Mouse (Mus musculus): ENCODE data around the gene Tnk2. TPM values are rescaled to one million over a fixed set of nuclear protein-coding genes. Genes with fewer than 3 reads are reported as not detected.

Tnk2 gene
- 10 to 100 TPM; 84.7 to 99.6 TPM for total RNA-seq (2021)

GRCm38 (mm10) chr16:32643661-32644061, at the start of gene Tnk2:
TSS of gene Tnk2 (plus strand) at chr16:32643874.
- intact Hi-C loops (cut with DNase I), result no loop called here
- peak; percentile 91 for DNase-seq

DNA sequence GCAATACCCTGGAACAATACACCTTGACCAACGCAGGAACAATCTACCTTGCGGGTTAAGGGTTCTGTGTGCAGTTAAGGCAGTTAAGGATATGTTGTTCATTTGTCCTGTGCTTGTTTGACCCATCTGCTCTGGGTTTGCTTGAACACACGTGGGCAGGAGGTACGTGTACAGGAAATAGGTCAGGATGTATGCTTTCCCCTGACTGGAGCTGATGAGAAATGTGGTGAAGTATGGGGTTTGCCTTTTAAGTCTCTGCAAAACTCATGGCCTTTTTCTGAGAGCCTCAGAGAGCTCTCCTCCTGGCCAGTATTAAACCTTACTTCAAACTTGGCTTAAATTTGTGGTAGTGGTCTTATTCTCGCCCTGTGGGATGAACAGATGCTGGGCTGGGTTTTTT, 49.8 kb upstream of the Tnk2 start:
- intact Hi-C loops (cut with DNase I), result no loop called here
- DNase-seq, result no peak

GRCm38 (mm10) chr16:32594701-32595100, 49.0 kb upstream of the Tnk2 start:
- intact Hi-C loops (cut with DNase I), result no loop called here
- no peak for DNase-seq

DNA sequence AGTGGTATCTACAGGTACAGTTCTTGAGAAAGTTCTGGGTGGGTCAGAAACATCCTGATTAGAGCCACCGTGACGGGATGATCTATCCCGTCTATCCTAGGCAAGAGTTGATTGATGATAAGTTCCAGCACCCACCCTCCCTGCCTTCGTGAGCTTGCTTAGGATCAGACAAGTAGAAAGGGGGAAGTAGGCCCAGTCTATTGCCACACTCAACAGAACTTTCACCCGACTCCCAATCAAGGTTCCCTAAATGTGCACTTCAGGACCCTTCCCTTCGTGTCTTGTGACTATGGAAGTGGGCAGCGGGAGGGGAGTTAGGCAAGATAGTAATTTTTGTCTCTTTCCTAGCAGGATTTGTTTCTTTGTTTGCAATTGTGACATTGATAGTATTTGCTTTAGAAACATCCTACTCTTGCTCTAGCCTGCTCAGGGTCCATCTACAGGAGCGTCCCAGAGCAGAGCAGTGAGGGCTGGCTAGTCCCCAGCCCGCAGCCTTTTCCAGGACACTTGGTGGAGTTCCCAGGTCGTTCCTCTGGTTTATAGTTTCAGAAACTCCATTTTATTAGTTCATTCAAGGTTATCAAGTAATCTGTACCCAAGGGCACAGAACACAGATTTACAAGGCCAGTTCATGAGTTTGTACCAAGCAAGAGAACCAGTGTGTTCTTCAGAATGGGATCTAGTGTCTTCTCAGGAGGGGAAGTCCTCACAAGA, 48.4 kb upstream of the Tnk2 start:
- DNase-seq, result no peak
- intact Hi-C loops (cut with DNase I), result no loop called here

DNA sequence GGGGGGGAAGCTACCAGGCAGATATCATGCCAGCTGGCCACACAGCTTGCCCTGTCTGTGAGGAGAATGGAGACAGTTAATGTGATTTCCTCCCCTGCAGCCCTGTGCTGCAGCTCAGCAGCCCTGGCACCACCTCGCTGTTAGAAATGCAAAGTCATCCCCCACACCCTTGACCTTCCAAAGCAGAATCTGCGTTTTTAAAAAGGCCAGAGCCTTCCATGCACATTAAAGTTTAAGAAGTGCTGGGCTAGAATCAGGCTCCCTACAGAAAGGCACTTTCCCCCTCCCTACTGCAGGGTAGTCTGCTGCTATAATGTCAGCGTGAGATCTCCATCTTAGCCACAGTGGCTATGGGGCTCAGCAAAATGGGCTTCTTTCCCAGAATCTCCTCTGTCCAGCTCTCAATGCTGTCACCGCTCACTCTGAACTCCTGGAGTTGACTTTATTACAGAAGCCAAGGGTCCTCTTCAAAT, 45.7 kb upstream of the Tnk2 start:
- intact Hi-C loops (cut with DNase I), result no loop called here
- peak; percentile 66 for DNase-seq

DNA sequence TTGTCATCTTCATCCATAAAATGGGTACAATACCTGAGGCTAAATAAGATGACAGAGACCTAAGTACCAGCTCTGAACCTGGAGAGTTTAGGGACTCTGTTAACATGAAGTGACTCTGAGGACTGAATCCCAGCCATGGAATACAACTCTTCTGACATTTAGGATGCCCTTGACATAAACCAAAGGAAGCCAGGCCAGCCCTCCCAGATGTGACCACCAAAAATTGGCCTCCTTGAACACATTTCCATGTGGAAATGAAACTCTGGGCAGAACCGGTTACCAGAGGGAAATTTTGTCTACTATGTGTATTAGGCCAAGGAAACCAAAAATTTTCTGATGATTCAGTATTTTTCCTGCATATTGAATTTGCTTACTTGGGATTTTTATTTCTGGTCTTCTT, 44.5 kb upstream of the Tnk2 start:
- intact Hi-C loops (cut with DNase I), result no loop called here
- no peak for DNase-seq

DNA sequence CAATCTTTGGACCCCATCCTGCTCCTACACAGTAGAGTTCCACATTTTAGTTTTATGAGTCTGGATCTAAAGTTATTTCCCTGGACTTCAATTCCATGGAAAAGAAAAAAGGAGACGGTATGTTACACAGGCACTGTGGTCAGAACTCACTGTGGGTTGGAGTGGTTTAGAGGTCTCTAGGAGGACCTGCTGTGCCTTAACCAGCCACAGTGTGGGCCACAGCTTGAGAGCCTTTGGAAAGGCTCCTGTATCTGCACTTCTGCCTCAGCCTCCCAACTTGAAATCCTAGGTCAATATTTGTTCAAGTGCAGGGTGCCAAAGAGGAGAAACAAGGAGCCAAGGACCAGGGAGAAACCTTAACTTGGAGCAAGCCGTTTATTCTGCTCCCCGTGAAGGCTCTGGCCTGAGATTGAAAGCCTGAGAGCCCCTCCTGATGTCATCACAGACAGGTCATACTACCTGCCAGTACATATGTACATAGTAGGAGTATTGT, 41.4 kb upstream of the Tnk2 start:
- DNase-seq, result no peak
- intact Hi-C loops (cut with DNase I), result no loop called here

- intact Hi-C loops (cut with DNase I), result no loop called here
- no peak for DNase-seq
Observed at GRCm38 (mm10) chr16:32607562-32608343, 35.9 kb upstream of the Tnk2 start.

- intact Hi-C loops (cut with DNase I), result no loop called here
Observed at GRCm38 (mm10) chr16:32608344-32608711, 35.3 kb upstream of the Tnk2 start.

GRCm38 (mm10) chr16:32608712-32609400, 34.8 kb upstream of the Tnk2 start, which contains the start of gene Tfrc:
TSS of gene Tfrc (plus strand) at chr16:32608920.
- intact Hi-C loops (cut with DNase I), result no loop called here
- DNase-seq, result peak; percentile 99

More at GRCm38 (mm10) chr16:32608344-32608711, 35.3 kb upstream of the Tnk2 start:
- no peak for DNase-seq

DNA sequence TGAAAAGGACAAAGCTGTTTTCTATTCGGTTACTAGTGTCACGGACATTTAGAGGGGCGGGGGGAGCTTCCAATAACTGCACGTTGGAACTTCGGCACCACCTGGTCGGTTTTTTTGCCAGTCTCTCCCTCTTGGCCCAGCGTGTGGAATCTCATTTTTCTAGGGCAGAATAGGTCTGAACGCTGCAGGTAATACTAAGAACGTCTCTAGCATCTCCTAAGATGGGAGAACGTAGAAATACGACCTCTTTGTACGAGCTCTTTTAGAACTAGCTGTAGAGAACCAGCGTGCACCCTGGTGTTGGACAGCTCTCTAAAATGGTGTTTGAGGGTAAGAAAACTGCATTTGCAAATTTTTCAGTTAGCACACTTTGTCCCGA, 34.3 kb upstream of the Tnk2 start:
- no peak for DNase-seq
- intact Hi-C loops (cut with DNase I), result no loop called here

- DNase-seq, result no peak
- intact Hi-C loops (cut with DNase I), result loop anchor here (5.0 kb wide), 1 partner anchor 103 kb away; no protein-coding TSS in a partner anchor
Observed at GRCm38 (mm10) chr16:32610460-32611255, 33.0 kb upstream of the Tnk2 start.

DNA sequence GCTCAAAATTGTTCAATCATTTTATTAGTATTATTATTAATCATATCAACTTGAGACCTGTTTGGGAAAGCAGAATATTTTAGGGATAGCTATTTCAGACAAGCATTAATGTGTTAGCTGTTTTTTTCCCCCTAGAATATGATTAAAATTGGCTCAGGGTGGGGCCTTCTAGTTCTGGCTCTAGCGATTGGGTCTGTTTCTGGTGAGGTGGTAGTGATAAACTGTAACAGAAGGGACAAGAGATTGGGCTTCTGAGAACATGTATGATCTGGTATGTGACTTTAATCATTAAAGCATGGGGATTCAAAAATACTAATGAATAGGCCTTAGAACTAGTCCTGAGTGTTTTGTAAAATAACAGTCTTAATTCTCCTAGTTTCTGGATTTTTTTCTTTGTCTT, 31.6 kb upstream of the Tnk2 start:
- no peak for DNase-seq
- intact Hi-C loops (cut with DNase I), result loop anchor here (5.0 kb wide), 1 partner anchor 105 kb away; no protein-coding TSS in a partner anchor

GRCm38 (mm10) chr16:32613269-32613834, 30.3 kb upstream of the Tnk2 start:
- no peak for DNase-seq
- intact Hi-C loops (cut with DNase I), result loop anchor here (5.0 kb wide), 1 partner anchor 106 kb away; no protein-coding TSS in a partner anchor

DNA sequence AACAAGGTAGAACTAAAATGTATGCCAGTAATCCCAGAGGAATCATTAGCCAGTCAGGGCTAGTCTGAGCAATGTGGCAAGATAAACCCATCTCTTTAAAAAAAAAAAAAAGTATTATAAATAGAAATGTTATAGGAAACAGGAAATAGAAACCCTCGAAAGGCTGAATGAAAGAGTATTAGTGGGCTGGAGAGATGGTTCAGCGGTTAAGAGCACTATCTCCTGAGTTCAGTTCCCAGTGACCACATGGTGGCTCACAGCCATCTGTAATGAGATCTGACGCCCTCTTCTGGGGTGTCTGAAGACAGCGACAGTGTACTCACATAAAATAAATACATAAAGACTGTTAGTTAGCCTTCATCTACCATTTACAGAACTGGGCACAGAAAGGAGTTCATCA, 29.6 kb upstream of the Tnk2 start:
- no peak for DNase-seq
- intact Hi-C loops (cut with DNase I), result loop anchor here (5.0 kb wide), 1 partner anchor 107 kb away; no protein-coding TSS in a partner anchor

GRCm38 (mm10) chr16:32618946-32619345, 24.7 kb upstream of the Tnk2 start:
- intact Hi-C loops (cut with DNase I), result no loop called here
- no peak for DNase-seq

GRCm38 (mm10) chr16:32628140-32628539, 15.5 kb upstream of the Tnk2 start:
- no peak for DNase-seq
- intact Hi-C loops (cut with DNase I), result no loop called here

DNA sequence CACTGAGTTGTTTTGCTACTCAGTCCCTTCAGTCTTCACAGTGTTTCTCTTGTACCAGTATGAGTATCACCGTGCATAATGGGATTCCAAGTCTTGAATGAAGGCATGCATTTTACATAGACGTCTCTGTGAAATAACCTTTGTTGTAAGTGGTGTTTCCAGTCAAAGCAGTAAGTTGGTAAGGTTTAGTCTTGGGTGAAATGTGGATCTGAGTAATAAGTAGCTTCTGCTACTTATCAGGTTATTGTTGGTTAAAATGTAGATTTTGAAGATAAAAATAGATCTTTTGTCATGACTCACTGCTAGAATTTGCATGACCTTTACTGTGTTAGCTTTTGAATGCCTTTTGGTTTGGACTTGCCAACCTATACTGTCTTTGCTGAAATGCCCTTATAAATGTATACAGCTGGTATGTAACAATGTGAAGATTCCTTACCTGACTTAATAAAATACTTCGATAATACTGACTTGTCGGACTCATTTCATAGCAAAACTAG, 11.3 kb upstream of the Tnk2 start:
- no peak for DNase-seq
- intact Hi-C loops (cut with DNase I), result no loop called here

DNA sequence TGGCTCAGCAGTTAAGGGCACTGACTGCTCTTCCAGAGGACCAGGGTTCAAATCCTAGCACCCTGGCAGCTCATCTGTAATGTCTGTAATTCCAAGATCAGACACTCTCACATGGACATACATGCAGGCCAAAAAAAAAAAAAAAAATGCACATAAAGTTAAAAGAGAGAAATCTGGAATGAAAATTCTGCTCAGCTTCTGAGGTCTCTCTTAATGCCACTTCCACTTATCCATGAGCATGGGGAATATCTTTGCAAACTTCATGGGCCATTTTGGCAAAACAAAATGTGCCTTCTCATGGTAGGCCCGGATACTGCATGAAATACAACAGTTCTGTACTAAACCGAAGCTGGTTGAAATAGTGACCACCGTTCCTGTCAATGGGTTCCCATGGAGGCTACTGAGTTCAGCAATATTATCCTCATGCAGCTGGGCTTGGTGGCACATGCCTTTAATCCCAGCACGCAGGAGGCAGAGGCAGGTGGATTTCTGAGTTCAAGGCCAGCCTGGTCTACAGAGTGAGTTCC, 10.1 kb upstream of the Tnk2 start:
- no peak for DNase-seq
- intact Hi-C loops (cut with DNase I), result no loop called here

Measured in left cerebral cortex, postnatal 4 days (tissue).